Mouse (Mus musculus) testis, adult 2 months (tissue): Measurements from ENCODE around the gene Cln6.

ENCODE experiments used
- CTCF ChIP-seq: fragments of 200-500 bp; IDR thresholded peaks from 2 replicates; pipeline ENCODE4 v1.5.1; 2012; ENCODE audit warnings: low read depth, mild to moderate bottlenecking, inconsistent platforms, low read length, moderate library complexity; ENCODE audit not compliant: control insufficient read depth, insufficient read depth, insufficient replicate concordance
- POLR2A ChIP-seq: fragments of 200-500 bp; IDR thresholded peaks from 2 replicates; pipeline ENCODE4 v1.6.1; 2012; ENCODE audit warnings: low read depth, mild to moderate bottlenecking, inconsistent platforms, low read length, moderate library complexity; ENCODE audit not compliant: control insufficient read depth

DNA sequence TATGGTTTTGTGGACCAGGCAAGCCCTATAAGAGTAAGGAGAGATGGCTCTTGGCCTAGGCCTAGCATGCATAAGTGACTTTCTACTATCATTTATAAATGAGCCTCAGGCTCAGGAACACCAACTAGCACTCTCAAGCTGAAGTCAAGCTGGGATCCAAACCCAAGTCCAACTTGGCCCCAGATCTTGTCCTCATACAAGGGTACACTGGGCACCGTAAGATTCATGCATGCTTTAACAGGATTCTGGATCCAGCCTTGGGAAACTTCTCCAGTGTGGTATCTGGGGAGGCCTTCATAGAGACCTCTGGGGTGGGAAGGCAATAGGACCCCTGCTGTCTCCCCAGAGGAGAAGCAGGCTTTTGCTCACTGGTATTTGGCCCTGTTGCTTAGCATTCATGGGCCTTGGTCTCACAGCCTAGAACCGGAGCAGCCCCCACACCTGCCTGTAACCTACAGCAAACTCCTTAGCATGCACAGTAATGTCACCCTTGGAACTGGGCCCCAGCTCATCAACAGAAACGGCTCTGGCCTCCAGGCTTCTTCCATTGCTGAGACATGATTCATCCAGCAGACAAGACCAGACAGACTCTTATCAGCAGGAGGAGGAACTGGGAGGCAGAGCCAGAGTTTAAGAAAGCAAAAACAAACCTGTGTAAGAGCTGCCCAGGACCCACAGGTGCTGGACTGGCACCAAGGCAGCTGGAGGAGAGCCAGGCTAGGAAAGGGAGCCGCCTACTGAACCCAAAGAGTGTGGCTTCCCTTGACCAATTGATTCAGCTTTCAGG, 20.6 kb upstream of the Cln6 start:
- TF ChIP-seq POLR2A (no peak), CTCF (no peak)
